Mouse (Mus musculus) adrenal gland, postnatal 14 days (tissue): ENCODE measurements at regions not wholly inside any gene's neighbourhood (a gene's known extent, or its start where the extent isn't known, plus 50 kb on each side); places are given as distances from the start of the nearest gene placed in this dataset.

Experiments used
- DNase-seq: peaks from one replicate; pipeline ENCODE4 v3.0.0; 2021; ENCODE audit warnings: mixed read lengths

DNA sequence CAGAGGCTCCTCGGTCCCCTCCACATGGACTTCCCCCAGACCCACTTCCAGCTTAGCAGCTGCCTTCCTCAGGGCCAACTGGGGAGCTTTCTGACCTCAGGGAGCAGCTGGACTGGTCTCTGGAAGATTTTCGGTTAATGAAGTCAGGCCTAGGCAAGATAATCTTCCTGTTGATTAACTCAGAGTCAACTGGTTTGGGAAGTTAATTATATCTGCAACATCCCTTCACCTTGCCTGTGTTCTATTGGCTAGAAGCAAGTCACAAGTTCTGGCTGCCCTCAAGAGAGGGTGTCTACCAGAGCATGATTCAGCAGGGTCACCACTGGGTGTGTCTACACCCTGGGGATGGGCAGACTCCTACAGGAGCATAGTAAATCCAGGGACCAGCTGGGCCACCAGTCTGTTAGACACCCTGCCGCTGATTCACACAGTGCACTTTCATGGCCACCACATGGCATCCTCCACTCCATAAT, 53.9 kb upstream of the Maml3 start:
- no peak for DNase-seq

DNA sequence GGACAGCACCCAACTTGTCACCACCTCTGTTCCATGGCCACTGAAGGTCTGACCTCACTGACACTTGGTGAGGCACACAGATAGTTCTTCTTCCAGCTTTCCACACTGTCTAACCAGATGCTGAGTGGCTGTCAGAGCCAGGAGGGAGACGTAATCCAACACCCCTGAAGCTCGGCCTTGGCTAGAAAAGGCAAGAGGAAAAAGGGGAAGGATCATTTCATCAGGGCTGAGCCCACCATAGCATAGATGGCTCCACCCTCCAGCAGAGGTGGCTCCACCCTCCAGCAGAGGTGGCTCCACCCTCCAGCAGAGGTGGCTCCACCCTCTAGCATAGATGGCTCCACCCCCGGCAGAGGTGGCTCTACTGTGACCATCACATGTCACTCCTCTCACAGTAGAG, 56.8 kb upstream of the Maml3 start:
- no peak for DNase-seq

GRCm38 (mm10) chr3:52163990-52164389, 59.1 kb upstream of the Maml3 start:
- DNase-seq, result no peak

- no peak for DNase-seq
Observed at GRCm38 (mm10) chr3:52167420-52167819, 62.5 kb upstream of the Maml3 start.

DNA sequence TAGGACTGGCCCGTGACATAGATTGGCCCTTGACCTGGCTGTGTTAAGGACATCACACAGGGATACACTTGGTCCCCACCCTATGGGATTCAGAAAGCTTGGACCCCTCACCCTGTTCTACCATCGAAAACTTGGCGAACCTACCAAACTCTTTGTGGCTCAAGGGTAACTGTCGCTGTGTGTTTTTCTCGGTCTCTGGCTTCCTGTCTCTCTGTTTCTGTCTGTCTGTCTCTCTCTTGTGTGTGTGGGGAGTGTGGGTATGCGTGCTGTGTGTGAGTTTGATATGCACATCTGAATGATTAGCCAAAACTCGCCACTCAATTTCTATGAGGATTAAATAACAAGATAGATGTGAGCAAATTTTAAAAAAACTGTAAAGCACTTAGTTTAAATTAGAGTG, 66.0 kb upstream of the Maml3 start:
- DNase-seq, result no peak

- no peak for DNase-seq
Observed at GRCm38 (mm10) chr3:52171303-52171702, 66.4 kb upstream of the Maml3 start.

- DNase-seq, result no peak
Observed at GRCm38 (mm10) chr3:52173490-52173889, 68.6 kb upstream of the Maml3 start.

DNA sequence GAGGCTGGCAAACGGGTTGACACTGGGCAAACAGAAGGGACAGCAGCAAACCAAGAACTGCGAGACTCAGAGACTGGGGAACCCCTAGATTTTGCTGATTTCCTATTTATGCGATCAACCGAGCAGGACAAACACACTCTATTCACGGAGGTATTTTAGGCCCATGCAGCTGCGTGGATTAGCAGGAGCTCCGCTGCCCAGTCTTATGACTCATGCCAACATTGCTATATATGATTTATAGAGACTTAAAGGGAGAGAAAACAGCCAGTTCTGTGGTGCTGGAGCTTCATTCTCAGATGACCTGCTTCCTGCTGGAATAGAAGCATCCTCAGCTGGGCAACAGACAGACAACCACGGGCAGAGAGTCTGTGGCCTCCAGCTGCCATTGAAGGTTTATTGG, 71.2 kb upstream of the Maml3 start:
- DNase-seq, result no peak

- DNase-seq, result no peak
Observed at GRCm38 (mm10) chr3:52178851-52179250, 74.0 kb upstream of the Maml3 start.

- DNase-seq, result peak; percentile 74
Observed at GRCm38 (mm10) chr3:52179686-52180085, 74.8 kb upstream of the Maml3 start.

- peak; percentile 39 for DNase-seq
Observed at GRCm38 (mm10) chr3:52180306-52180705, 75.4 kb upstream of the Maml3 start.

DNA sequence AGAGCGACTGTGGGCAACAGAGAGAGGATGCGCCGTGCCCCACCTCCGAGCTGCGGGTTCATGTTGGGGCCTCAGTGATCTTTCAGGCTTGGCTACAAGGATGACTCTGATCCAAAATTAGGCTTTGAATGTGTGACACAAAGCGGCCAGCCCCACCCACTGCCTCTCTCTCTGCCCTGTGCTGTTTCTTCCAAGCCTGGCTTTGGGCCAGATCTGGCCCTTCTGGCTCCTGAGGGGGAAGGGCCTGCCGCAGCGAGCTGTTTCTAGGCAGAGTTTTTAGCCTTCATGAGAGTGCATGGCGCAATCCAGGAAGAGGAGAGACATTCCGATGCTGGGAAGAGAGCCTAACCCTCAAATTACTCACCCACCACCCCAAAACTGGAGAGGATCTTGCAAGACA, 75.9 kb upstream of the Maml3 start:
- peak; percentile 93 for DNase-seq

DNA sequence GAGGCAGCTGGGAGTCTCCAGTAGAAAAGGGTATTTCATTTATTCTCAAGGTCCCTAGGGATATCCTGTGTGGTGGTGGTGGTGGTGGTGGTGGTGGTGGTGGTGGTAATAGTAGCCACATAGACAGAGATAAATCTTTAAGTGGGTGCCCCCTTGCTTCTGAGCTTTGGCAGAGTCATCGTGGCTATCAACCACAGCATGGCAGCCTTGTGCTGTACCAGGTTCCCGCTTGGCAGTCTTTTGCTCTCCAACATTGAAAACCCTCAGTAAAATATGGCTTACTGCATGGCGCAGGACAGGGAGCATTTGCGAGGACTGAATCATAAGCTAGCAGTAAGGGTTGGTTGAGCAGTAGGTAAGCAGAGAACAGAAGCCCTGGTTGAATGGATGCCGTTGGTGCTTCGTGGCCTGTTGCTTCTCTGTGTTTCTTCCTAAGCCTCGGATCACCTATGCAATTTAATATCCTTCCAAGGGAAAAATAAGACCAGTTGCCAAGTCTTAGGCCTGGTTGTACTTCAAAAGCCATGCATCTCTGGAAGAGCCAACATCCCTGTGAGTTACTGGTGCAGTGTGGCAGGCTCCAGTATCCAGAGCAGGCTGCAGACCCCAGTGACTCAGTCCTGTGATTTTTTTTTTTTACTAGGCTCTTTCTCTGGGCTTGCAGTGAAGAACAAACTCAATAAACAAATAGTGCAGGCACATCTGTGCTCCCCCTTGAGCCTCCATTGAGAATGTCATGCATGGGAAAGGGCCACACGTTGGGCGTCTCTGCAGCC, 76.6 kb upstream of the Maml3 start:
- DNase-seq, result no peak

GRCm38 (mm10) chr3:52184241-52184640, 79.4 kb upstream of the Maml3 start:
- no peak for DNase-seq

DNA sequence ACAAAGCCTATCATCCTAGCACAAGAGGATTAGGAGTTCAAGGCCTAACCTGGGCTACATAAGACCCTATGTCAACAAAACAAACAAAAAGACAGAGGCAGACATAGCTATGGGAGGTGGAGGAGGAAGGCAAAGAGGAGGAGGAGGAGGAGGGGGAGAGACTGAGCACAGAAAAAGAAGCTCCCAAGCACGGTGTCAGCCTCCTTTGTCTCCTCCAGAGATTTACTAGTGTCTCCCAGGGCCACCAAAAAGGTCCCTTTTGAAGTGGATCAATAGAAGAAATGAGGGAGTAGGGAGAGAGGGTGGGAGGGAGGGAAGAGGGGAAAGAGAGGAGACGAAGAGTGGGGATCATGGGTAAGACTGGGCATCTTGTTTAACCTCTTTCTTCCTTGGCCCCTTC, 80.5 kb upstream of the Maml3 start:
- DNase-seq, result no peak

- no peak for DNase-seq
Observed at GRCm38 (mm10) chr3:52187401-52187801, 80.7 kb upstream of the Foxo1 start.

DNA sequence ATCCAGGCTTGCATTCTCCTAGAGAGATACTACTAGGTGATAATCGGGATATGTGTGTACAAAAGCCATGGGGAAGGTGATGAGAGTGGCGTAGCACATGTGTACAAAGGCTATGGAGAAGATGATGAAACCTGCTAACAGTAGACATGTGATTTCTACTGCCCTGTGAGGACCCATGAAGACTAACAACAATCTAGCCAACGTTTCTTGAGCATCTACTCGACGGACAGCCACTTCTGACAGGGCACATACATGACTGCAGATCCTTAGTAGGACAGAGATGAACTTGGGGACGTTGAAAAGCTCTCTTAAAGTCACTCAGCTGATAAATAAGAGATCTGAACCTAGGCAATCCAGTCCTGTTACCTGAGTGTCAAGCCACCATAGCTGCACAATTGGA, 79.8 kb upstream of the Foxo1 start:
- DNase-seq, result no peak

DNA sequence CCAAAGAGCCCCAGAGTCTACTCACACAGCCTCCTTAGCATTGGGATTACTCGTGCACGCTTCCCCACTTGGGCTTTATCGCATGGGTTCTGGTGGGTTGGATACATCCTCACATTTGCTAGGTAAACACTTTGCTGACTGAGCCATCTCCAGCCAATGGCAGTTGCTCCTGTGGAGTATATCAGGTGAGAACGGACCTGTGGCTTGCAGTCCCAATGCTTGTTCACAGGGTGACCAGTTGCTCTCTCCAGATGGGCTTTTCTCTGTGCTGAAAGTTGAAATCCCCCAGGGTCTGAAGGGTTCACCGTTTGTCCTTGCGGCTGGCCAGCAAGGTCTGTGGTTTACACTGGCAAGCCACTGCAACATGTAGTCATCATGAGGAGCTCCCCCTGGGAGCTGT, 79.1 kb upstream of the Foxo1 start:
- DNase-seq, result no peak

- no peak for DNase-seq
Observed at GRCm38 (mm10) chr3:52190021-52190420, 78.1 kb upstream of the Foxo1 start.

- no peak for DNase-seq
Observed at GRCm38 (mm10) chr3:52193026-52193425, 75.1 kb upstream of the Foxo1 start.

GRCm38 (mm10) chr3:52194216-52194615, 73.9 kb upstream of the Foxo1 start:
- no peak for DNase-seq

DNA sequence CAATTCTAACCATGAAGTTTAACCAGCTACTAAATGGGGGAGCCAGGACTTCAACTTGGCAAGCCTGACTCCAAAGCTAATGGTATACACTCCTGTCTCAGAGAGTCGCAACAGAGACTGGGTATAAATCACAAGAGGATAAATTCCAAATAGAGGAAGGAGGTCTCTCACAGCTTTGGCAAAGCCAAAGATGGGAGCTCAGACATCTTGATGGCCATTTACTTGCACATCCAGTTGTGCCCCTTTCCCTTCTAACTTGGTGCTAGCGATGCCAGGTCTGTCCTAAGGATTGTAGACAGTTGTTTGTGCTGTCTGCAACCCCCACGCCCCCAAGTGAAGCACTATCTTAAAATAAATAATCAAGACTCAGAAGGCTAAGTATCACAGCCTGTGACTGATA, 72.7 kb upstream of the Foxo1 start:
- no peak for DNase-seq

GRCm38 (mm10) chr3:52196047-52196935, 71.8 kb upstream of the Foxo1 start:
- peak; percentile 90 for DNase-seq

- no peak for DNase-seq
Observed at GRCm38 (mm10) chr3:52196936-52197246, 71.2 kb upstream of the Foxo1 start.
